Mouse (Mus musculus) stomach, embryonic 14.5 days (tissue): Measurements from ENCODE around the gene Mfsd13b. TPM values are rescaled to one million over a fixed set of nuclear protein-coding genes. Genes with fewer than 3 reads are reported as not detected.

ENCODE experiments used
- ATAC-seq: fragments of 200-750 bp; cut with Nextera tagmentation; 2 replicates; pipeline ENCODE4 v1.8.0; 2017; ENCODE audit warnings: low read depth, moderate TSS enrichment; ENCODE audit not compliant: insufficient number of reproducible peaks, insufficient read depth, low FRiP score
- H3K27ac ChIP-seq: fragments of 300-500 bp; sonication (generic); 2 replicates; pipeline ENCODE4 v1.5.1; 2014; ENCODE audit warnings: mild to moderate bottlenecking, low read length, moderate library complexity, mixed read lengths
- H3K27me3 ChIP-seq: fragments of 300-500 bp; sonication (generic); 2 replicates; pipeline ENCODE4 v1.6.1; 2014; ENCODE audit warnings: low read length, control low read depth, mixed read lengths; ENCODE audit not compliant: control insufficient read depth, insufficient read depth
- H3K36me3 ChIP-seq: fragments of 300-500 bp; sonication (generic); 2 replicates; pipeline ENCODE4 v1.6.1; 2014; ENCODE audit warnings: mild to moderate bottlenecking, control low read depth, low read length, moderate library complexity, mixed read lengths; ENCODE audit not compliant: control insufficient read depth, insufficient read depth
- H3K4me1 ChIP-seq: fragments of 300-500 bp; sonication (generic); 2 replicates; pipeline ENCODE4 v1.6.1; 2014; ENCODE audit warnings: low read length, control low read depth, mixed read lengths; ENCODE audit not compliant: control insufficient read depth, insufficient read depth
- H3K4me2 ChIP-seq: fragments of 300-500 bp; sonication (generic); replicated peaks from 2 replicates; pipeline ENCODE4 v1.6.1; 2014; ENCODE audit warnings: low read depth, low read length, control low read depth
- H3K4me3 ChIP-seq: fragments of 300-500 bp; sonication (generic); 2 replicates; pipeline ENCODE4 v1.5.1; 2014; ENCODE audit warnings: low read depth, low read length, control low read depth
- H3K9ac ChIP-seq: fragments of 300-500 bp; sonication (generic); replicated peaks from 2 replicates; pipeline ENCODE4 v1.6.1; 2014; ENCODE audit warnings: low read depth, mild to moderate bottlenecking, control low read depth, low read length, moderate library complexity, mixed read lengths
- H3K9me3 ChIP-seq: fragments of 300-500 bp; sonication (generic); 2 replicates; pipeline ENCODE4 v1.6.1; 2016; ENCODE audit warnings: low read depth, low read length, control low read depth; ENCODE audit not compliant: control insufficient read depth
- WGBS: fragments of 180-500 bp; shearing (Covaris S2); extraction: QIAGEN DNeasy Blood & Tissue Kit; methylation state at CpG from one replicate; pipeline ENCODE4 v1.1.7; 2014; 5-methylcytosine and 5-hydroxymethylcytosine counted together
- polyA plus RNA-seq: library from polyadenylated mRNA; unstranded; fragments of >200 nt; fragmentation: Nextera tagmentation; extraction: Ambion mirVana; gene quantifications from 2 replicates; pipeline ENCODE4 v1.2.1, GENCODE M21; 2014

The Mfsd13b gene
- polyA plus RNA-seq, 1 experiment from 2014 or later: not detected

GRCm38 (mm10) chr7:121043004-121043403, 60.7 kb downstream of the Mfsd13b start:
- no peaks in the 10 kb centered on the region for H3K9me3 ChIP-seq
- peaks cover 9% of the 10 kb centered on the region for H3K4me1 ChIP-seq
- no peak overlapping the region for H3K4me2 ChIP-seq
- H3K27ac ChIP-seq: no peak overlapping the region
- H3K9ac ChIP-seq: no peak overlapping the region
- no peaks in the 10 kb centered on the region for H3K36me3 ChIP-seq
- H3K27me3 ChIP-seq: no peaks in the 10 kb centered on the region
- ATAC-seq: no peak
- 92% methylated on average over 3 of the region's 3 CpGs for WGBS
- H3K4me3 ChIP-seq: no peak overlapping the region

- Histone ChIP-seq H3K4me2 (no peak overlapping the region), H3K9ac (no peak overlapping the region), H3K9me3 (no peaks in the 10 kb centered on the region), H3K27ac (no peak overlapping the region), H3K4me1 (peaks cover 8% of the 10 kb centered on the region), H3K36me3 (peaks cover 4% of the 10 kb centered on the region; the same call in 1 of the 2 replicates), H3K4me3 (no peak overlapping the region), H3K27me3 (no peaks in the 10 kb centered on the region)
- WGBS: 92% methylated on average over 1 of the region's 1 CpGs
- no peak for ATAC-seq
These were observed 61.2 kb downstream of the Mfsd13b start for GRCm38 (mm10) chr7:121043510-121043909.

GRCm38 (mm10) chr7:121044251-121044650, 61.9 kb downstream of the Mfsd13b start:
- no peak overlapping the region for H3K4me2 ChIP-seq
- no peaks in the 10 kb centered on the region for H3K27me3 ChIP-seq
- peaks cover 6% of the 10 kb centered on the region; the same call in 1 of the 2 replicates for H3K36me3 ChIP-seq
- H3K4me3 ChIP-seq: no peak overlapping the region
- H3K9ac ChIP-seq: no peak overlapping the region
- H3K4me1 ChIP-seq: peaks cover 8% of the 10 kb centered on the region
- no peak overlapping the region for H3K27ac ChIP-seq
- ATAC-seq: no peak
- 81% methylated on average over 1 of the region's 1 CpGs for WGBS
- H3K9me3 ChIP-seq: no peaks in the 10 kb centered on the region

DNA sequence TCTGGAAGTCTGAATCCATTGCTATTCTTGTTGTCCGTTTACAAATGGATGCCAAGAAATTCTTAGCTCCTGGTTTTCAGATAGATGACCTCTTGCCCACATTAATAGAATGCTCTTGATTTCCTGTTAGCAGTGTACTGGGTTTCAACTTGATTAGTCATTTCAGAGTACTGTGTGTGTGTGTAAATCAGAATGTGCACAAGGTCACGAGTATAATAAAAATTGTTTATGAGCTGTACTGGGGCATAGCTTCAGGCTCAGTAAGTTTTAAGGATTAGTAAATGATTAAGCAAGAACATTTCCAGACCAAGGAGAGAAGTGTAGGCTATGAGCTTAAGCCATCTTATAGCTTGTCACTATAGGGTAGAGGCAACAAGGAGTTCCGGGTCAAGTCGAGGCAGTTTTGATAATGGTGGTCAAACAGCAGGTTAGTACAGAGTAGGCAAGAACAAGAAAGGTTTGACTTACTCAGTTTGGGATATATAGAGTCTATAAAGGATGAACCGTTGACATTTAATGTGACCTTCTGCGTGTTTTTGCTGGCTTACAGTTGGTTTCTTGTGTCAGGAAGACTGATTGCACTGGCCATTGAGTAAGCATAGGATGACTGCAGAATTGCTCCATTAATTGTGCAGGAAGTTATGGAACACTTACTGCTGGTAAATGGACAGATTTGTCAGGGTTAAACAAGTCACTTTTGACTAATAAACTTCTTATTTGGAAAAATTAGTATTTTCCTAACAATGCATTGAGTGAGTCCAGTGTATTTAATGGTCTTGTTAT, 63.6 kb downstream of the Mfsd13b start:
- no peaks in the 10 kb centered on the region for H3K9me3 ChIP-seq
- H3K4me3 ChIP-seq: no peak overlapping the region
- H3K27me3 ChIP-seq: no peaks in the 10 kb centered on the region
- no peak for ATAC-seq
- H3K4me1 ChIP-seq: peaks cover 5% of the 10 kb centered on the region
- H3K27ac ChIP-seq: no peak overlapping the region
- 73% methylated on average over 6 of the region's 6 CpGs for WGBS
- no peak overlapping the region for H3K4me2 ChIP-seq
- peaks cover 10% of the 10 kb centered on the region; the same call in 1 of the 2 replicates for H3K36me3 ChIP-seq
- H3K9ac ChIP-seq: no peak overlapping the region

- no peak for ATAC-seq
- Histone ChIP-seq H3K4me1 (peaks cover 5% of the 10 kb centered on the region; the same call in 1 of the 2 replicates), H3K9me3 (no peaks in the 10 kb centered on the region), H3K4me3 (no peak overlapping the region), H3K27ac (no peak overlapping the region), H3K9ac (no peak overlapping the region), H3K4me2 (no peak overlapping the region), H3K36me3 (peaks cover 20% of the 10 kb centered on the region), H3K27me3 (no peaks in the 10 kb centered on the region)
- 91% methylated on average over 2 of the region's 2 CpGs for WGBS
These were observed 65.3 kb downstream of the Mfsd13b start for GRCm38 (mm10) chr7:121047624-121048023.

DNA sequence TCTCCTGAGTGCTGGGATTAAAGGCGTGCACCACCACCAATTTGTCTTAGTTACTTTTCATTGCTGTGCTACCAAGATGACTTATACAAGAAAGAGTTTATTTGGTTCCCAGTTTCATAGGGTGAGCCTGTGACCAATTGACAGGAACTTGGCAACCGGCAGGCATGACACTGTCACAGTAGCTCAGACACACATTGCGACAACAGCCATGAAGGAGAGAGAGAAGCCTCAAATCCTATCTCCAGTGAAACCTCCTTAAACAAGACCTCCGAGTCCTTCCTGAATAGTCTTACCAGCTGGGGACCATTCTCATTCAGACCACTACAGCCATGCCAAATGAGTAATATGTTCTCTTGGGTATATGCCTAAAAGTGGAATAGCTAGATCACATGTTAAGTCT, 70.8 kb downstream of the Mfsd13b start:
- Histone ChIP-seq H3K4me2 (no peak overlapping the region), H3K9me3 (no peaks in the 10 kb centered on the region), H3K4me1 (no peaks in the 10 kb centered on the region; the same call in 1 of the 2 replicates), H3K27ac (no peak overlapping the region), H3K9ac (no peak overlapping the region), H3K36me3 (peaks cover 53% of the 10 kb centered on the region), H3K27me3 (no peaks in the 10 kb centered on the region), H3K4me3 (no peak overlapping the region)
- no peak for ATAC-seq
- 89% methylated on average over 4 of the region's 4 CpGs for WGBS

- Histone ChIP-seq H3K9ac (no peak overlapping the region), H3K27ac (no peak overlapping the region), H3K9me3 (no peaks in the 10 kb centered on the region), H3K36me3 (peaks cover 27% of the 10 kb centered on the region), H3K4me1 (no peaks in the 10 kb centered on the region), H3K27me3 (no peaks in the 10 kb centered on the region), H3K4me3 (no peak overlapping the region), H3K4me2 (no peak overlapping the region)
- WGBS: 68% methylated on average over 6 of the region's 6 CpGs
- ATAC-seq: no peak
These were observed 77.3 kb downstream of the Mfsd13b start for GRCm38 (mm10) chr7:121059477-121060218.

GRCm38 (mm10) chr7:121064309-121064708, 82.0 kb downstream of the Mfsd13b start:
- no peak for ATAC-seq
- WGBS: 56% methylated on average over 4 of the region's 4 CpGs
- Histone ChIP-seq H3K9me3 (no peaks in the 10 kb centered on the region), H3K4me3 (no peak overlapping the region), H3K4me1 (no peaks in the 10 kb centered on the region), H3K36me3 (peaks cover 16% of the 10 kb centered on the region), H3K27me3 (no peaks in the 10 kb centered on the region), H3K9ac (no peak overlapping the region), H3K4me2 (no peak overlapping the region), H3K27ac (no peak overlapping the region)
